ENCODE assay signal across 26 mouse cellular contexts in genomic region chr17:72081396-72081795, GRCm38 (mm10).
"Had no signal": no experiment of that assay in that cellular context is flagged by ENCODE, and none has a peak within 500 bp of the region (broad histone marks: within the 10 kb centered on the region; RNA-seq: fewer than 3 reads in every experiment).

No protein-coding gene starts in this region.

- H3K9ac ChIP-seq: embryonic facial prominence, embryonic 12.5 days; embryonic facial prominence, embryonic 13.5 days; embryonic facial prominence, embryonic 15.5 days; forebrain, embryonic 12.5 days; forebrain, embryonic 13.5 days; forebrain, embryonic 15.5 days; forebrain, postnatal 0 days had no signal

- H3K4me3 ChIP-seq: embryonic facial prominence, embryonic 10.5 days; embryonic facial prominence, embryonic 12.5 days; embryonic facial prominence, embryonic 13.5 days; embryonic facial prominence, embryonic 15.5 days; erythroblast, embryonic 14.5 days; forebrain, embryonic 10.5 days; forebrain, embryonic 12.5 days; forebrain, embryonic 13.5 days; forebrain, embryonic 15.5 days; gastrocnemius, adult 2 months; heart, adult 2 months had no signal

- H3K4me1 ChIP-seq: embryonic facial prominence, embryonic 10.5 days; embryonic facial prominence, embryonic 12.5 days; embryonic facial prominence, embryonic 13.5 days; embryonic facial prominence, embryonic 15.5 days had no signal

- H3K4me2 ChIP-seq: embryonic facial prominence, embryonic 12.5 days; embryonic facial prominence, embryonic 13.5 days; embryonic facial prominence, embryonic 15.5 days; forebrain, embryonic 12.5 days; forebrain, embryonic 13.5 days; forebrain, embryonic 15.5 days had no signal

- H3K27ac ChIP-seq: embryonic facial prominence, embryonic 10.5 days; embryonic facial prominence, embryonic 12.5 days; embryonic facial prominence, embryonic 13.5 days; embryonic facial prominence, embryonic 15.5 days; forebrain, embryonic 10.5 days; forebrain, embryonic 12.5 days; forebrain, embryonic 13.5 days; forebrain, embryonic 15.5 days; gastrocnemius, adult 2 months; heart, adult 2 months had no signal

- H3K9me3 ChIP-seq: embryonic facial prominence, embryonic 10.5 days; embryonic facial prominence, embryonic 12.5 days; embryonic facial prominence, embryonic 13.5 days; embryonic facial prominence, embryonic 15.5 days; forebrain, embryonic 10.5 days; forebrain, embryonic 12.5 days; forebrain, embryonic 13.5 days; forebrain, embryonic 15.5 days had no signal

- H3K27me3 ChIP-seq: embryonic facial prominence, embryonic 12.5 days; embryonic facial prominence, embryonic 13.5 days; embryonic facial prominence, embryonic 15.5 days; forebrain, embryonic 15.5 days had no signal

- ATAC-seq: forebrain, embryonic 13.5 days; forebrain, embryonic 15.5 days; forebrain, postnatal 0 days had no signal

- H3K36me3 ChIP-seq: embryonic facial prominence, embryonic 10.5 days; embryonic facial prominence, embryonic 12.5 days; embryonic facial prominence, embryonic 13.5 days; embryonic facial prominence, embryonic 15.5 days; forebrain, embryonic 10.5 days; forebrain, embryonic 12.5 days; forebrain, embryonic 15.5 days had no signal

- DNase-seq: cerebellum, adult 8-10 months; cerebellum, adult 9-10 months; cerebellum, adult 9-11 months; cerebellum, postnatal 10 days; cerebellum, postnatal 14 days; cerebellum, postnatal 25 days; cerebellum, postnatal 36 days; embryo, embryonic 11 days; forebrain, postnatal 0 days; gastrocnemius, adult 2 months; gastrocnemius, postnatal 10 days; gastrocnemius, postnatal 14 days; gastrocnemius, postnatal 25 days; gastrocnemius, postnatal 36 days; heart, adult 11 months; heart, adult 18-20 months; heart, adult 2 months had no signal
